Mouse (Mus musculus): ENCODE data around the gene Cacna1c.

GRCm38 (mm10) chr6:119072772-119073171 lies 123.4 kb downstream of the Cacna1c start:
- TF ChIP-seq CTCF (IDR thresholded peaks at IDR 0.05; ENCODE audit: low read depth) (no peak), EP300 (optimal IDR thresholded peaks at IDR 0.05) (no peak)
